Mouse (Mus musculus): ENCODE data around the gene Klf13. TPM values are rescaled to one million over a fixed set of nuclear protein-coding genes. Genes with fewer than 3 reads are reported as not detected.
A peak's percentile ranks its signal among the peaks of the same experiment; 100 is the strongest.

Gene Klf13
- polyA plus RNA-seq, 1 experiment from 2014 or later: 27.5 TPM

- Histone ChIP-seq H3K4me3 (replicated peaks; ENCODE audit: low read depth, low read length) (no peak overlapping the region), H3K9me3 (replicated peaks; ENCODE audit: low read length) (no peaks in the 10 kb centered on the region), H3K4me1 (replicated peaks; ENCODE audit: insufficient read depth, low read length) (peaks cover 43% of the 10 kb centered on the region), H3K4me2 (ENCODE audit: low read length) (no peak overlapping the region), H3K27ac (peak overlapping the region; percentile 82), H3K36me3 (ENCODE audit: insufficient read depth, low read length) (no peaks in the 10 kb centered on the region), H3K9ac (ENCODE audit: low read depth, low read length) (no peak overlapping the region), H3K27me3 (ENCODE audit: insufficient read depth, low read length) (no peaks in the 10 kb centered on the region)
- DNase-seq (ENCODE audit: low spot score) (peak; percentile 56), ATAC-seq (replicated peaks; ENCODE audit: low FRiP score, low read depth) (peak; percentile 29)
- TF ChIP-seq CTCF (IDR thresholded peaks at IDR 0.05; ENCODE audit: low read depth): no peak
- WGBS: 41% methylated on average over 8 of the region's 8 CpGs
Observed at GRCm38 (mm10) chr7:63911383-63912233, 27.1 kb downstream of the Klf13 start.

- Histone ChIP-seq H3K27ac (peak overlapping the region; percentile 82), H3K4me1 (replicated peaks; ENCODE audit: insufficient read depth, low read length) (peaks cover 43% of the 10 kb centered on the region), H3K9ac (ENCODE audit: low read depth, low read length) (no peak overlapping the region), H3K4me2 (ENCODE audit: low read length) (no peak overlapping the region), H3K9me3 (replicated peaks; ENCODE audit: low read length) (no peaks in the 10 kb centered on the region), H3K4me3 (replicated peaks; ENCODE audit: low read depth, low read length) (no peak overlapping the region), H3K27me3 (ENCODE audit: insufficient read depth, low read length) (no peaks in the 10 kb centered on the region), H3K36me3 (ENCODE audit: insufficient read depth, low read length) (no peaks in the 10 kb centered on the region)
- ATAC-seq (replicated peaks; ENCODE audit: low FRiP score, low read depth) (peak; percentile 23; the same call in 1 of the 2 replicates), DNase-seq (ENCODE audit: low spot score) (peak; percentile 36)
- 22% methylated on average over 4 of the region's 4 CpGs for WGBS
- peak; percentile 43; the same call in 1 of the 2 replicates for TF ChIP-seq CTCF (IDR thresholded peaks at IDR 0.05; ENCODE audit: low read depth)
Observed at GRCm38 (mm10) chr7:63910912-63911311, 27.8 kb downstream of the Klf13 start.

- 48% methylated on average over 5 of the region's 5 CpGs for WGBS
- ATAC-seq (replicated peaks; ENCODE audit: low FRiP score, low read depth) (no peak), DNase-seq (ENCODE audit: low spot score) (no peak)
- Histone ChIP-seq H3K9ac (ENCODE audit: low read depth, low read length) (no peak overlapping the region), H3K27ac (0 out of 2 replicates have a peak overlapping the region, but pooled peaks have one; percentile 82), H3K36me3 (ENCODE audit: insufficient read depth, low read length) (no peaks in the 10 kb centered on the region), H3K4me1 (replicated peaks; ENCODE audit: insufficient read depth, low read length) (peaks cover 43% of the 10 kb centered on the region), H3K4me2 (ENCODE audit: low read length) (no peak overlapping the region), H3K27me3 (ENCODE audit: insufficient read depth, low read length) (no peaks in the 10 kb centered on the region), H3K9me3 (replicated peaks; ENCODE audit: low read length) (no peaks in the 10 kb centered on the region), H3K4me3 (replicated peaks; ENCODE audit: low read depth, low read length) (no peak overlapping the region)
- TF ChIP-seq CTCF (IDR thresholded peaks at IDR 0.05; ENCODE audit: low read depth): no peak
Observed at GRCm38 (mm10) chr7:63910225-63910624, 28.5 kb downstream of the Klf13 start.

- Histone ChIP-seq H3K4me1 (replicated peaks; ENCODE audit: insufficient read depth, low read length) (peaks cover 31% of the 10 kb centered on the region), H3K27ac (peak overlapping the region; percentile 71), H3K36me3 (ENCODE audit: insufficient read depth, low read length) (no peaks in the 10 kb centered on the region), H3K4me2 (ENCODE audit: low read length) (no peak overlapping the region), H3K4me3 (replicated peaks; ENCODE audit: low read depth, low read length) (no peak overlapping the region), H3K9me3 (replicated peaks; ENCODE audit: low read length) (no peaks in the 10 kb centered on the region), H3K9ac (ENCODE audit: low read depth, low read length) (peak overlapping the region; percentile 28; the same call in 1 of the 2 replicates), H3K27me3 (ENCODE audit: insufficient read depth, low read length) (no peaks in the 10 kb centered on the region)
- DNase-seq (ENCODE audit: low spot score) (peak; percentile 32), ATAC-seq (replicated peaks; ENCODE audit: low FRiP score, low read depth) (no peak)
- no peak for TF ChIP-seq CTCF (IDR thresholded peaks at IDR 0.05; ENCODE audit: low read depth)
- 33% methylated on average over 9 of the region's 11 CpGs for WGBS
Observed at GRCm38 (mm10) chr7:63908496-63909285, 30.0 kb downstream of the Klf13 start.

GRCm38 (mm10) chr7:63907778-63908495, 30.8 kb downstream of the Klf13 start:
- 84% methylated on average over 5 of the region's 5 CpGs for WGBS
- H3K27ac ChIP-seq: peak overlapping the region; percentile 71; the same call in 1 of the 2 replicates
- H3K4me3 ChIP-seq (replicated peaks; ENCODE audit: low read depth, low read length): no peak overlapping the region
- TF ChIP-seq CTCF (IDR thresholded peaks at IDR 0.05; ENCODE audit: low read depth): no peak
- ATAC-seq (replicated peaks; ENCODE audit: low FRiP score, low read depth): no peak
- H3K9ac ChIP-seq (ENCODE audit: low read depth, low read length): 0 out of 2 replicates have a peak overlapping the region, but pooled peaks have one; percentile 28
- peaks cover 28% of the 10 kb centered on the region for H3K4me1 ChIP-seq (replicated peaks; ENCODE audit: insufficient read depth, low read length)
- no peaks in the 10 kb centered on the region for H3K9me3 ChIP-seq (replicated peaks; ENCODE audit: low read length)
- no peaks in the 10 kb centered on the region for H3K36me3 ChIP-seq (ENCODE audit: insufficient read depth, low read length)
- no peaks in the 10 kb centered on the region for H3K27me3 ChIP-seq (ENCODE audit: insufficient read depth, low read length)
- H3K4me2 ChIP-seq (ENCODE audit: low read length): no peak overlapping the region
- DNase-seq (ENCODE audit: low spot score): no peak

- peak overlapping the region; percentile 63 for H3K27ac ChIP-seq
- DNase-seq (ENCODE audit: low spot score): peak; percentile 46
Observed at GRCm38 (mm10) chr7:63905642-63906041, 33.1 kb downstream of the Klf13 start.

More at GRCm38 (mm10) chr7:63905642-63906041, 33.1 kb downstream of the Klf13 start:
- Histone ChIP-seq H3K4me2 (ENCODE audit: low read length) (no peak overlapping the region), H3K4me3 (replicated peaks; ENCODE audit: low read depth, low read length) (no peak overlapping the region), H3K9ac (ENCODE audit: low read depth, low read length) (no peak overlapping the region), H3K4me1 (replicated peaks; ENCODE audit: insufficient read depth, low read length) (peaks cover 21% of the 10 kb centered on the region), H3K27me3 (ENCODE audit: insufficient read depth, low read length) (no peaks in the 10 kb centered on the region), H3K36me3 (ENCODE audit: insufficient read depth, low read length) (no peaks in the 10 kb centered on the region), H3K9me3 (replicated peaks; ENCODE audit: low read length) (no peaks in the 10 kb centered on the region)
- no peak for ATAC-seq (replicated peaks; ENCODE audit: low FRiP score, low read depth)
- TF ChIP-seq CTCF (IDR thresholded peaks at IDR 0.05; ENCODE audit: low read depth): no peak
- 72% methylated on average over 5 of the region's 5 CpGs for WGBS
